8 mouse cellular contexts compared by ENCODE assay signal in genomic region chr2:125247962-125248235, GRCm38 (mm10). TPM values are rescaled to one million over a fixed set of nuclear protein-coding genes. Genes with fewer than 3 reads are reported as not detected.
DNase-seq lines count a peak whose midpoint lies in the region; ATAC-seq and TF ChIP-seq lines count a peak whose summit lies in the region.

No protein-coding gene starts in this region.

- H3K27ac ChIP-seq in testis, adult 2 months (ENCODE audit: control insufficient read depth, insufficient read depth, low read depth, low read length), result peak overlapping the region; percentile 81
- peak overlapping the region; percentile 95 for H3K27ac ChIP-seq in limb, embryonic 14.5 days (replicated peaks; ENCODE audit: low read depth, low read length)
- H3K27ac ChIP-seq in stomach, postnatal 0 days (replicated peaks), result peak overlapping the region; percentile 89

- DNase-seq in embryo, embryonic 10.5 days (ENCODE audit: low spot score), result peak; percentile 60
- no peak for DNase-seq in embryo, embryonic 9.5 days (ENCODE audit: extremely low spot score)
- DNase-seq in testis, postnatal 14 days (ENCODE audit: low spot score), result no peak
- DNase-seq in limb, embryonic 14.5 days (ENCODE audit: low spot score), result peak; percentile 14
- no peak for DNase-seq in stomach, postnatal 0 days (ENCODE audit: low spot score)
- DNase-seq in cerebellum, adult 11-12 months, result no peak
- no peak for DNase-seq in urinary bladder, postnatal 14 days (ENCODE audit: low spot score)

- TF ChIP-seq POLR2A in testis, adult 2 months (IDR thresholded peaks at IDR 0.05; ENCODE audit: control insufficient read depth, low read depth, low read length), result no peak
- no peak for TF ChIP-seq POLR2A in limb, embryonic 14.5 days (IDR thresholded peaks at IDR 0.05; ENCODE audit: borderline replicate concordance, extremely low read depth, insufficient read depth, insufficient read length)

- TF ChIP-seq CTCF in testis, adult 2 months (IDR thresholded peaks at IDR 0.05; ENCODE audit: control insufficient read depth, insufficient read depth, insufficient replicate concordance, low read depth, low read length), result no peak
- no peak for TF ChIP-seq CTCF in stomach, postnatal 0 days (IDR thresholded peaks at IDR 0.05; ENCODE audit: low read depth)

- peak overlapping the region; percentile 88 for H3K9ac ChIP-seq in limb, embryonic 14.5 days (ENCODE audit: low read depth, low read length, severe bottlenecking)
- peak overlapping the region; percentile 76 for H3K9ac ChIP-seq in stomach, postnatal 0 days (ENCODE audit: low read length)

- TF ChIP-seq EP300 in stomach, postnatal 0 days (optimal IDR thresholded peaks at IDR 0.05), result no peak

- WGBS in limb, embryonic 14.5 days, result 0% methylated on average over 9 of the region's 9 CpGs
- WGBS in stomach, postnatal 0 days, result 0% methylated on average over 9 of the region's 9 CpGs

- H3K4me2 ChIP-seq in limb, embryonic 14.5 days (replicated peaks; ENCODE audit: low read depth, low read length, severe bottlenecking), result peak overlapping the region; percentile 67
- peak overlapping the region; percentile 76 for H3K4me2 ChIP-seq in stomach, postnatal 0 days (replicated peaks; ENCODE audit: low read depth)

- no peak; the same call in 1 of the 2 replicates for ATAC-seq in limb, embryonic 14.5 days (ENCODE audit: low FRiP score, low read depth)
- no peak for ATAC-seq in stomach, postnatal 0 days (ENCODE audit: low FRiP score, low TSS enrichment)

- 0 out of 2 replicates have a peak, but pooled peaks cover 2% of the 10 kb centered on the region for H3K4me1 ChIP-seq in testis, adult 2 months (ENCODE audit: control insufficient read depth, insufficient read depth, low read length)
- peaks cover 9% of the 10 kb centered on the region for H3K4me1 ChIP-seq in limb, embryonic 14.5 days (ENCODE audit: control insufficient read depth, insufficient read depth, low read length)
- H3K4me1 ChIP-seq in stomach, postnatal 0 days (replicated peaks; ENCODE audit: control insufficient read depth, insufficient read depth), result no peaks in the 10 kb centered on the region

- no peaks in the 10 kb centered on the region for H3K27me3 ChIP-seq in testis, adult 2 months (ENCODE audit: control insufficient read depth, insufficient read depth, low read length)
- H3K27me3 ChIP-seq in limb, embryonic 14.5 days (ENCODE audit: control insufficient read depth, insufficient read depth, low read length), result no peaks in the 10 kb centered on the region
- H3K27me3 ChIP-seq in stomach, postnatal 0 days (ENCODE audit: control insufficient read depth, insufficient read depth, low read length), result no peaks in the 10 kb centered on the region

- H3K9me3 ChIP-seq in limb, embryonic 14.5 days (ENCODE audit: control insufficient read depth, low read length), result no peaks in the 10 kb centered on the region
- H3K9me3 ChIP-seq in stomach, postnatal 0 days (ENCODE audit: control insufficient read depth, low read length), result no peaks in the 10 kb centered on the region

- H3K4me3 ChIP-seq in testis, adult 2 months (ENCODE audit: control insufficient read depth, low read depth, low read length), result peak overlapping the region; percentile 90
- peak overlapping the region; percentile 75 for H3K4me3 ChIP-seq in limb, embryonic 14.5 days (replicated peaks; ENCODE audit: low read length)
- peak overlapping the region; percentile 68 for H3K4me3 ChIP-seq in stomach, postnatal 0 days (ENCODE audit: low read depth, low read length)

- H3K36me3 ChIP-seq in testis, adult 2 months (ENCODE audit: control insufficient read depth, insufficient read depth, low read length), result peaks cover 2% of the 10 kb centered on the region
- H3K36me3 ChIP-seq in limb, embryonic 14.5 days (ENCODE audit: control insufficient read depth, insufficient read depth, low read length), result peaks cover 23% of the 10 kb centered on the region
- no peaks in the 10 kb centered on the region for H3K36me3 ChIP-seq in stomach, postnatal 0 days (ENCODE audit: control insufficient read depth, insufficient read depth, low read length)

RNA-seq across cellular contexts. Expression of gene Dut, which starts 0.9 kb away (rescaled TPM):
- 21.8 and 31.2 TPM in 2 replicates for polyA plus RNA-seq in testis, adult 2 months (2012; rRNA removed)
- polyA plus RNA-seq in limb, embryonic 14.5 days (2012; rRNA removed), result 74.7 and 101 TPM in 2 replicates
- 126 and 129 TPM in 2 replicates for polyA plus RNA-seq in limb, embryonic 14.5 days (2014; fragmentation: Nextera tagmentation; extraction: Ambion mirVana)
- 50.6 and 53.5 TPM in 2 replicates for polyA plus RNA-seq in stomach, postnatal 0 days (2015; fragmentation: Nextera tagmentation; extraction: Ambion mirVana)

Comparison
In these comparisons a context has a peak if more than half of its experiments do, and no peak if none do; other contexts are left out.
1. DNase-seq: peak in embryo, embryonic 10.5 days (single experiment) and limb, embryonic 14.5 days (single experiment); none in embryo, embryonic 9.5 days (single experiment), testis, postnatal 14 days (single experiment), stomach, postnatal 0 days (single experiment), cerebellum, adult 11-12 months (single experiment) and urinary bladder, postnatal 14 days (single experiment).
2. Peak in every context shown above with its lines, with median percentiles within 50 percentile points of each other: H3K27ac ChIP-seq and H3K4me3 ChIP-seq.